Mouse (Mus musculus) C2C12 (cell line): ENCODE data around the gene Foxd1. TPM values are rescaled to one million over a fixed set of nuclear protein-coding genes. Genes with fewer than 3 reads are reported as not detected.
A peak's percentile ranks its signal among the peaks of the same experiment; 100 is the strongest.

Experiments
- H3K27me3 ChIP-seq: one replicate; pipeline ENCODE4 v1.6.1; 2011; ENCODE audit not compliant: control insufficient read depth, insufficient read depth, insufficient read length
- H3K36me3 ChIP-seq: one replicate; pipeline ENCODE4 v1.6.1; 2011; ENCODE audit not compliant: control insufficient read depth, insufficient read depth
- H3K4me3 ChIP-seq: one replicate; pipeline ENCODE4 v1.5.1; 2011; ENCODE audit warnings: mild to moderate bottlenecking, control low read depth; ENCODE audit not compliant: poor library complexity, insufficient read depth, severe bottlenecking
- H3K79me2 ChIP-seq: one replicate; pipeline ENCODE4 v1.6.1; 2011; ENCODE audit not compliant: control insufficient read depth, insufficient read depth
- H3K79me3 ChIP-seq: one replicate; pipeline ENCODE4 v1.6.1; 2011; ENCODE audit warnings: low read depth, control low read depth
- H3ac ChIP-seq: one replicate; pipeline ENCODE3; 2011; ENCODE audit warnings: low read depth; ENCODE audit not compliant: control insufficient read depth, insufficient read length
- CEBPB ChIP-seq: IDR thresholded peaks from one replicate; pipeline ENCODE4 v1.6.1; 2011; ENCODE audit warnings: low read depth, mild to moderate bottlenecking, control low read depth, moderate library complexity
- CTCF ChIP-seq: IDR thresholded peaks from one replicate; pipeline ENCODE4 v1.5.1; 2011; ENCODE audit not compliant: control insufficient read depth, insufficient read depth, insufficient read length
- FOSL1 ChIP-seq: IDR thresholded peaks from one replicate; pipeline ENCODE4 v1.8.0; 2011; ENCODE audit warnings: mild to moderate bottlenecking, low read length; ENCODE audit not compliant: poor library complexity, insufficient read depth, severe bottlenecking
- MAX ChIP-seq: IDR thresholded peaks from one replicate; pipeline ENCODE4 v1.6.1; 2011; ENCODE audit warnings: mild to moderate bottlenecking, control low read depth
- MYOD1 ChIP-seq: IDR thresholded peaks from one replicate; pipeline ENCODE4 v1.6.1; 2011; ENCODE audit warnings: low read depth; ENCODE audit not compliant: control insufficient read depth, insufficient read length
- MYOG ChIP-seq: IDR thresholded peaks from one replicate; pipeline ENCODE4 v1.6.1; 2011; ENCODE audit not compliant: control insufficient read depth, insufficient read length; ENCODE audit errors: extremely low read depth
- USF1 ChIP-seq: IDR thresholded peaks from one replicate; pipeline ENCODE4 v1.6.1; 2011; ENCODE audit warnings: low read depth, mild to moderate bottlenecking, control low read depth, moderate library complexity
- polyA plus RNA-seq: library from polyadenylated mRNA; unstranded; fragments of >200 nt; fragmentation: generic; extraction: Trizol; gene quantifications from one replicate; pipeline ENCODE4 v1.2.1, GENCODE M21; 2012; ENCODE audit warnings: missing spikeins

The Foxd1 gene
- polyA plus RNA-seq, 1 experiment: 0.14 TPM

GRCm38 (mm10) chr13:98367601-98368000, 13.6 kb downstream of the Foxd1 start:
- Histone ChIP-seq H3K36me3 (no peaks in the 10 kb centered on the region), H3K4me3 (no peak overlapping the region), H3ac (no peak overlapping the region), H3K79me2 (no peaks in the 10 kb centered on the region), H3K79me3 (no peaks in the 10 kb centered on the region), H3K27me3 (peaks cover 33% of the 10 kb centered on the region)
- TF ChIP-seq MYOD1 (no peak), MYOG (no peak), CEBPB (no peak), FOSL1 (no peak), USF1 (no peak), CTCF (no peak), MAX (no peak)

- Histone ChIP-seq H3ac (no peak overlapping the region), H3K36me3 (no peaks in the 10 kb centered on the region), H3K79me3 (no peaks in the 10 kb centered on the region), H3K27me3 (peaks cover 25% of the 10 kb centered on the region), H3K4me3 (no peak overlapping the region), H3K79me2 (no peaks in the 10 kb centered on the region)
- TF ChIP-seq USF1 (no peak), FOSL1 (no peak), MYOG (no peak), CEBPB (no peak), CTCF (no peak), MAX (no peak), MYOD1 (no peak)
Observed at GRCm38 (mm10) chr13:98369046-98369445, 15.0 kb downstream of the Foxd1 start.

- Histone ChIP-seq H3K79me2 (no peaks in the 10 kb centered on the region), H3K4me3 (no peak overlapping the region), H3K36me3 (no peaks in the 10 kb centered on the region), H3K27me3 (no peaks in the 10 kb centered on the region), H3ac (no peak overlapping the region), H3K79me3 (no peaks in the 10 kb centered on the region)
- no peak for TF ChIP-seq FOSL1
- TF ChIP-seq MAX: no peak
- no peak for TF ChIP-seq CTCF
- no peak for TF ChIP-seq CEBPB
- no peak for TF ChIP-seq USF1
- peak; percentile 59 for TF ChIP-seq MYOD1
Observed at GRCm38 (mm10) chr13:98374560-98374959, 20.5 kb downstream of the Foxd1 start.

- TF ChIP-seq CTCF (no peak), USF1 (no peak), MYOD1 (no peak), MAX (no peak), FOSL1 (no peak), CEBPB (no peak), MYOG (no peak)
- Histone ChIP-seq H3ac (no peak overlapping the region), H3K27me3 (no peaks in the 10 kb centered on the region), H3K36me3 (no peaks in the 10 kb centered on the region), H3K4me3 (no peak overlapping the region), H3K79me2 (no peaks in the 10 kb centered on the region), H3K79me3 (no peaks in the 10 kb centered on the region)
Observed at GRCm38 (mm10) chr13:98374979-98375378, 20.9 kb downstream of the Foxd1 start.

- TF ChIP-seq FOSL1 (no peak), CEBPB (peak; percentile 73), MAX (peak; percentile 41)
- Histone ChIP-seq H3K27me3 (no peaks in the 10 kb centered on the region), H3K36me3 (no peaks in the 10 kb centered on the region), H3K79me2 (no peaks in the 10 kb centered on the region), H3ac (no peak overlapping the region), H3K4me3 (no peak overlapping the region), H3K79me3 (no peaks in the 10 kb centered on the region)
Observed at GRCm38 (mm10) chr13:98377746-98378145, 23.7 kb downstream of the Foxd1 start.

GRCm38 (mm10) chr13:98382751-98383150, 28.7 kb downstream of the Foxd1 start:
- no peaks in the 10 kb centered on the region for H3K79me2 ChIP-seq
- H3K36me3 ChIP-seq: no peaks in the 10 kb centered on the region

More at GRCm38 (mm10) chr13:98382751-98383150, 28.7 kb downstream of the Foxd1 start:
- TF ChIP-seq CTCF: no peak
- no peak for TF ChIP-seq USF1
- no peak for TF ChIP-seq MAX
- no peak for TF ChIP-seq MYOG
- TF ChIP-seq CEBPB: no peak
- no peak for TF ChIP-seq MYOD1
- TF ChIP-seq FOSL1: no peak
- H3K4me3 ChIP-seq: no peak overlapping the region
- no peak overlapping the region for H3ac ChIP-seq
- no peaks in the 10 kb centered on the region for H3K79me3 ChIP-seq
- no peaks in the 10 kb centered on the region for H3K27me3 ChIP-seq
